Mouse (Mus musculus) liver, embryonic 12.5 days (tissue): ENCODE measurements at regions not wholly inside any gene's neighbourhood (a gene's known extent, or its start where the extent isn't known, plus 50 kb on each side); places are given as distances from the start of the nearest gene placed in this dataset.

ENCODE experiments used
- ATAC-seq: fragments of 200-750 bp; cut with Nextera tagmentation; 2 replicates; pipeline ENCODE4 v1.8.0; 2017; ENCODE audit warnings: moderate number of reproducible peaks, mild to moderate bottlenecking, moderate library complexity
- H3K27ac ChIP-seq: fragments of 300-500 bp; sonication (generic); 2 replicates; pipeline ENCODE4 v1.5.1; 2016; ENCODE audit warnings: mild to moderate bottlenecking
- H3K27me3 ChIP-seq: fragments of 300-500 bp; sonication (generic); replicated peaks from 2 replicates; pipeline ENCODE4 v1.6.1; 2016; ENCODE audit warnings: mild to moderate bottlenecking, moderate library complexity
- H3K36me3 ChIP-seq: fragments of 300-500 bp; sonication (generic); 2 replicates; pipeline ENCODE4 v1.6.1; 2016; ENCODE audit warnings: mild to moderate bottlenecking, moderate library complexity
- H3K4me1 ChIP-seq: fragments of 300-500 bp; sonication (generic); 2 replicates; pipeline ENCODE4 v1.6.1; 2016
- H3K4me2 ChIP-seq: fragments of 300-500 bp; sonication (generic); 2 replicates; pipeline ENCODE4 v1.6.1; 2016; ENCODE audit warnings: mild to moderate bottlenecking, moderate library complexity
- H3K4me3 ChIP-seq: fragments of 300-500 bp; sonication (generic); 2 replicates; pipeline ENCODE4 v1.5.1; 2016; ENCODE audit warnings: mild to moderate bottlenecking, moderate library complexity
- H3K9ac ChIP-seq: fragments of 300-500 bp; sonication (generic); 2 replicates; pipeline ENCODE4 v1.6.1; 2016; ENCODE audit warnings: mild to moderate bottlenecking, moderate library complexity
- H3K9me3 ChIP-seq: fragments of 300-500 bp; sonication (generic); replicated peaks from 2 replicates; pipeline ENCODE4 v1.6.1; 2016; ENCODE audit warnings: mild to moderate bottlenecking, moderate library complexity

DNA sequence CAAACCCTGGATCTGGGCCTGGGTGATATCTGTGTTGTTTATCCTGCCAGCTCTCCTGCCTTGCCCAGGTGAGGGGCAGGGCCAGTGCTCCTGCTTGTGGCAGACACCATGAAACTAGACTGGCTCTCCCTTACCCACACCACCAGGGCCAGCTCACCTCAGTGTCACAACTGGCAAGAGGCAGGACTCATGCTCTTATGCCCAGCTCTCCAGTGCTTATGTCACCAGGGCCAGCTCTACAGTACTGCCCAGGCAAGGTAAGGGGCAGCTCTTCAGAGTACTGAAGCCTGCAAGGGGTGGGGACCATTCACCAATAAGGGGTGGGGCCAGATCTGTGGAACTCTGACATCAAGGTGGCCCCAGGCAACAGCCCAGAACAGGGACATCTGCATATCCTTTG, 52.7 kb upstream of the Kiz start:
- Histone ChIP-seq H3K9ac (no peak overlapping the region), H3K27me3 (no peaks in the 10 kb centered on the region), H3K4me1 (no peaks in the 10 kb centered on the region), H3K4me2 (no peak overlapping the region), H3K27ac (no peak overlapping the region), H3K36me3 (no peaks in the 10 kb centered on the region), H3K4me3 (no peak overlapping the region), H3K9me3 (no peaks in the 10 kb centered on the region)
- no peak for ATAC-seq
